Mouse (Mus musculus) embryo, embryonic 10.5 days (tissue): ENCODE results near the gene Slc17a3.

Experiments
- DNase-seq: peaks from one replicate; pipeline ENCODE4 v3.0.0-alpha.2; 2015; ENCODE audit warnings: low spot score

The Slc17a3 gene

GRCm38 (mm10) chr13:23879106-23879505, 39.9 kb downstream of the Slc17a3 start:
- no peak for DNase-seq

- DNase-seq, result no peak
These were observed 40.4 kb downstream of the Slc17a3 start for GRCm38 (mm10) chr13:23879636-23880035.

GRCm38 (mm10) chr13:23885540-23885939, 46.3 kb downstream of the Slc17a3 start:
- peak; percentile 51 for DNase-seq

GRCm38 (mm10) chr13:23887026-23887725, 47.9 kb downstream of the Slc17a3 start:
- no peak for DNase-seq

GRCm38 (mm10) chr13:23889011-23889605, 49.9 kb downstream of the Slc17a3 start:
- peak; percentile 54 for DNase-seq

- no peak for DNase-seq
These were observed 53.5 kb downstream of the Slc17a3 start for GRCm38 (mm10) chr13:23892592-23893268.

- DNase-seq, result peak; percentile 48
These were observed 54.0 kb downstream of the Slc17a3 start for GRCm38 (mm10) chr13:23893269-23893593.

- no peak for DNase-seq
These were observed 59.0 kb downstream of the Slc17a3 start for GRCm38 (mm10) chr13:23898242-23898641.

GRCm38 (mm10) chr13:23906906-23907305, 67.7 kb downstream of the Slc17a3 start:
- DNase-seq, result no peak

GRCm38 (mm10) chr13:23910121-23910520, 70.9 kb downstream of the Slc17a3 start:
- DNase-seq, result no peak
